Mouse (Mus musculus) neural tube, embryonic 14.5 days (tissue): ENCODE measurements around the gene Kdr. TPM values are rescaled to one million over a fixed set of nuclear protein-coding genes. Genes with fewer than 3 reads are reported as not detected.

Experiments used
- ATAC-seq: fragments of 200-750 bp; cut with Nextera tagmentation; 2 replicates; pipeline ENCODE4 v1.8.0; 2017; ENCODE audit warnings: low read depth, mild to moderate bottlenecking, moderate TSS enrichment, moderate library complexity
- H3K27ac ChIP-seq: fragments of 300-500 bp; sonication (generic); 2 replicates; pipeline ENCODE4 v1.5.1; 2014; ENCODE audit warnings: low read depth, mild to moderate bottlenecking, control low read depth, low read length, moderate library complexity, mixed read lengths
- H3K27me3 ChIP-seq: fragments of 300-500 bp; sonication (generic); 2 replicates; pipeline ENCODE4 v1.6.1; 2014; ENCODE audit warnings: low read length; ENCODE audit not compliant: control insufficient read depth, insufficient read depth
- H3K36me3 ChIP-seq: fragments of 300-500 bp; sonication (generic); 2 replicates; pipeline ENCODE4 v1.6.1; 2014; ENCODE audit warnings: low read length, mixed read lengths; ENCODE audit not compliant: control insufficient read depth, insufficient read depth
- H3K4me1 ChIP-seq: fragments of 300-500 bp; sonication (generic); 2 replicates; pipeline ENCODE4 v1.6.1; 2014; ENCODE audit warnings: low read length; ENCODE audit not compliant: control insufficient read depth, insufficient read depth
- H3K4me2 ChIP-seq: fragments of 300-500 bp; sonication (generic); 2 replicates; pipeline ENCODE4 v1.6.1; 2014; ENCODE audit warnings: mild to moderate bottlenecking, low read depth, low read length, control low read depth
- H3K4me3 ChIP-seq: fragments of 300-500 bp; sonication (generic); 2 replicates; pipeline ENCODE4 v1.5.1; 2014; ENCODE audit warnings: low read depth, low read length, control low read depth, mixed read lengths
- H3K9ac ChIP-seq: fragments of 300-500 bp; sonication (generic); replicated peaks from 2 replicates; pipeline ENCODE4 v1.6.1; 2014; ENCODE audit warnings: low read depth, mild to moderate bottlenecking, control low read depth, low read length, mixed read lengths
- H3K9me3 ChIP-seq: fragments of 300-500 bp; sonication (generic); 2 replicates; pipeline ENCODE4 v1.6.1; 2016; ENCODE audit warnings: low read length; ENCODE audit not compliant: control insufficient read depth
- WGBS: fragments of 180-500 bp; shearing (Covaris S2); extraction: QIAGEN DNeasy Blood & Tissue Kit; methylation state at CpG from one replicate; pipeline ENCODE4 v1.1.7; 2014; 5-methylcytosine and 5-hydroxymethylcytosine counted together
- microRNA-seq: library from miRNA; unstranded; fragments of <30 nt; microRNA quantifications from one replicate; pipeline ENCODE4, GENCODE M21; 2016
- polyA plus RNA-seq: library from polyadenylated mRNA; unstranded; fragments of >200 nt; fragmentation: Nextera tagmentation; extraction: Ambion mirVana; gene quantifications from 2 replicates; pipeline ENCODE4 v1.2.1, GENCODE M21; 2014

Gene Kdr
- polyA plus RNA-seq, 1 experiment from 2014 or later, result 12.0 TPM

GRCm38 (mm10) chr5:75900231-75900920, 77.9 kb downstream of the Kdr start:
- no peak overlapping the region for H3K9ac ChIP-seq
- 69% methylated on average over 16 of the region's 16 CpGs for WGBS
- ATAC-seq, result no peak
- H3K27ac ChIP-seq, result no peak overlapping the region
- H3K4me3 ChIP-seq, result no peak overlapping the region
- no peaks in the 10 kb centered on the region for H3K9me3 ChIP-seq
- H3K4me1 ChIP-seq, result 0 out of 2 replicates have a peak, but pooled peaks cover 7% of the 10 kb centered on the region
- no peaks in the 10 kb centered on the region for H3K36me3 ChIP-seq
- no peak overlapping the region for H3K4me2 ChIP-seq
- H3K27me3 ChIP-seq, result no peaks in the 10 kb centered on the region

GRCm38 (mm10) chr5:75895351-75895750, 82.9 kb downstream of the Kdr start:
- 87% methylated on average over 3 of the region's 3 CpGs for WGBS
- H3K36me3 ChIP-seq, result no peaks in the 10 kb centered on the region
- no peak overlapping the region for H3K9ac ChIP-seq
- H3K27ac ChIP-seq, result no peak overlapping the region
- 0 out of 2 replicates have a peak, but pooled peaks cover 7% of the 10 kb centered on the region for H3K4me1 ChIP-seq
- ATAC-seq, result no peak
- no peaks in the 10 kb centered on the region for H3K27me3 ChIP-seq
- H3K4me3 ChIP-seq, result no peak overlapping the region
- H3K9me3 ChIP-seq, result no peaks in the 10 kb centered on the region
- H3K4me2 ChIP-seq, result no peak overlapping the region

GRCm38 (mm10) chr5:75892956-75893471, 85.2 kb downstream of the Kdr start:
- Histone ChIP-seq H3K27ac (no peak overlapping the region), H3K9me3 (no peaks in the 10 kb centered on the region), H3K27me3 (no peaks in the 10 kb centered on the region), H3K36me3 (no peaks in the 10 kb centered on the region), H3K4me1 (0 out of 2 replicates have a peak, but pooled peaks cover 7% of the 10 kb centered on the region), H3K4me3 (no peak overlapping the region), H3K9ac (no peak overlapping the region), H3K4me2 (no peak overlapping the region)
- 79% methylated on average over 6 of the region's 6 CpGs for WGBS
- ATAC-seq, result no peak

Small RNA genes within 50 kb of the gene (microRNA-seq; reads per million reads assigned to microRNA genes)
- gene Gm25374, result not detected

Other genes starting within 250 kb of the Kdr start
- 14.2 and 16.3 TPM in 2 replicates for gene Srd5a3, start 161.8 kb upstream of the Kdr start, polyA plus RNA-seq
- 54.0 and 63.5 TPM in 2 replicates for gene Tmem165, start 205.4 kb upstream of the Kdr start, polyA plus RNA-seq